8 mouse cellular contexts compared by ENCODE assay signal in the genomic region with DNA sequence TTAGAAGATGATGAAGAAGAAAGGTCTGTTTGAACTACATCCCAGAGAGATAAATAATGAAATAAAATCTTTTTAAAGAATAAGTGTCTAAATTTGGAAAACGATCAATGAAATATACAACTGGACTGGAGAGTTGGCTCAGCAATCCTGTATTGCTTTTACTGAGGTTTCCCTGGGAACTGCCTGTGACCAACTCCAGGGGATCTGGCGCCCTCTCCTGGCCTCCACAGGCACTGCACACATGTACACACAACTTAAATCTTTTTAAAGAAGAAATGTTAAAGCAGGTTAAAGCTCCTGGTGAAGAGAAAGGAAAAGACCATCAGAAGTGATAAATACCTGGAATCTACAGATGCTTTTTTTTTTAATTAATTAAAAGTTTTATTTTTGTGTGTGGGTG. TPM values are rescaled to one million over a fixed set of nuclear protein-coding genes. Genes with fewer than 3 reads are reported as not detected.
DNase-seq lines count a peak whose midpoint lies in the region; ATAC-seq and TF ChIP-seq lines count a peak whose summit lies in the region.

No protein-coding gene starts in this region.

- TF ChIP-seq POLR2A in bone marrow, adult 2 months (IDR thresholded peaks at IDR 0.05; ENCODE audit: borderline replicate concordance, control insufficient read depth, low read depth, low read length), result no peak

- ATAC-seq in midbrain, embryonic 11.5 days (ENCODE audit: low FRiP score), result no peak
- no peak for ATAC-seq in midbrain, embryonic 15.5 days (replicated peaks)
- peak; percentile 82 for ATAC-seq in erythroblast, adult 5-6 weeks (replicated peaks; ENCODE audit: low FRiP score, poor library complexity, severe bottlenecking)
- ATAC-seq in liver, postnatal 0 days, result peak; percentile 66

- TF ChIP-seq EP300 in liver, postnatal 0 days (IDR thresholded peaks at IDR 0.05; ENCODE audit: low read depth), result no peak

- H3K27ac ChIP-seq in midbrain, embryonic 11.5 days (ENCODE audit: low read depth, low read length), result no peak overlapping the region
- H3K27ac ChIP-seq in midbrain, embryonic 15.5 days, result no peak overlapping the region
- H3K27ac ChIP-seq in bone marrow, adult 2 months (ENCODE audit: control insufficient read depth, insufficient read depth, low read depth, low read length, poor library complexity), result no peak overlapping the region
- H3K27ac ChIP-seq in liver, postnatal 0 days (ENCODE audit: low read depth), result no peak overlapping the region

- peak; percentile 99 for DNase-seq in midbrain, embryonic 11.5 days (ENCODE audit: low spot score, missing footprints)
- peak; percentile 88 for DNase-seq in kidney, adult 9 months
- DNase-seq in liver, postnatal 0 days, result peak; percentile 88
- DNase-seq in retina, postnatal 7 days (ENCODE audit: low read depth, low spot score), result peak; percentile 56
- peak; percentile 93 for DNase-seq in thymus, postnatal 4 days

- no peak overlapping the region for H3K4me3 ChIP-seq in midbrain, embryonic 11.5 days (ENCODE audit: low read depth, low read length)
- H3K4me3 ChIP-seq in midbrain, embryonic 15.5 days, result no peak overlapping the region
- no peak overlapping the region for H3K4me3 ChIP-seq in bone marrow, adult 2 months (replicated peaks; ENCODE audit: control insufficient read depth, low read depth, low read length)
- no peak overlapping the region for H3K4me3 ChIP-seq in liver, postnatal 0 days (ENCODE audit: low read depth, low read length)

- H3K4me2 ChIP-seq in midbrain, embryonic 11.5 days, result no peak overlapping the region
- no peak overlapping the region for H3K4me2 ChIP-seq in midbrain, embryonic 15.5 days
- no peak overlapping the region for H3K4me2 ChIP-seq in liver, postnatal 0 days (ENCODE audit: low read depth, low read length)

- no peaks in the 10 kb centered on the region for H3K9me3 ChIP-seq in midbrain, embryonic 11.5 days (ENCODE audit: control insufficient read depth, low read length)
- no peaks in the 10 kb centered on the region for H3K9me3 ChIP-seq in midbrain, embryonic 15.5 days
- no peaks in the 10 kb centered on the region for H3K9me3 ChIP-seq in liver, postnatal 0 days (ENCODE audit: low read length)

- WGBS in midbrain, embryonic 11.5 days, result 38% methylated on average over 2 of the region's 2 CpGs
- WGBS in midbrain, embryonic 15.5 days, result 29% methylated on average over 2 of the region's 2 CpGs
- 14% methylated on average over 2 of the region's 2 CpGs for WGBS in bone marrow, adult 2 months
- WGBS in liver, postnatal 0 days (ENCODE audit: insufficient replicate concordance), result 26% methylated on average over 2 of the region's 2 CpGs

- H3K36me3 ChIP-seq in midbrain, embryonic 11.5 days (ENCODE audit: control insufficient read depth, insufficient read depth, low read length), result peaks cover 40% of the 10 kb centered on the region
- H3K36me3 ChIP-seq in midbrain, embryonic 15.5 days (replicated peaks), result peaks cover 22% of the 10 kb centered on the region; the same call in 1 of the 2 replicates
- H3K36me3 ChIP-seq in liver, postnatal 0 days (replicated peaks; ENCODE audit: insufficient read depth, low read length), result peaks cover 53% of the 10 kb centered on the region

- H3K4me1 ChIP-seq in midbrain, embryonic 11.5 days (ENCODE audit: control insufficient read depth, insufficient read depth, low read length), result 0 out of 2 replicates have a peak, but pooled peaks cover 2% of the 10 kb centered on the region
- peaks cover 16% of the 10 kb centered on the region for H3K4me1 ChIP-seq in midbrain, embryonic 15.5 days
- no peaks in the 10 kb centered on the region for H3K4me1 ChIP-seq in bone marrow, adult 2 months (ENCODE audit: control insufficient read depth, insufficient read depth, low read length)
- H3K4me1 ChIP-seq in liver, postnatal 0 days (ENCODE audit: insufficient read depth), result no peaks in the 10 kb centered on the region

- H3K27me3 ChIP-seq in midbrain, embryonic 11.5 days (ENCODE audit: control insufficient read depth, insufficient read depth, low read length), result no peaks in the 10 kb centered on the region
- no peaks in the 10 kb centered on the region for H3K27me3 ChIP-seq in midbrain, embryonic 15.5 days (replicated peaks)
- no peaks in the 10 kb centered on the region for H3K27me3 ChIP-seq in liver, postnatal 0 days (ENCODE audit: insufficient read depth, low read length)

- H3K9ac ChIP-seq in midbrain, embryonic 11.5 days (ENCODE audit: low read length), result no peak overlapping the region
- H3K9ac ChIP-seq in midbrain, embryonic 15.5 days, result no peak overlapping the region
- no peak overlapping the region for H3K9ac ChIP-seq in liver, postnatal 0 days (replicated peaks)

- peak; percentile 96 for TF ChIP-seq CTCF in bone marrow, adult 2 months (IDR thresholded peaks at IDR 0.05; ENCODE audit: control insufficient read depth, insufficient read depth, low read length)
- TF ChIP-seq CTCF in liver, postnatal 0 days (IDR thresholded peaks at IDR 0.05; ENCODE audit: low read depth), result peak; percentile 98

RNA-seq across cellular contexts. Expression of a gene that starts 10.2 kb away (rescaled TPM):
- 812 and 869 TPM in 2 replicates for polyA plus RNA-seq in midbrain, embryonic 11.5 days (2014; fragmentation: Nextera tagmentation; extraction: Ambion mirVana)
- 436 and 451 TPM in 2 replicates for polyA plus RNA-seq in midbrain, embryonic 15.5 days (2015; fragmentation: Nextera tagmentation; extraction: Ambion mirVana)
- 37.8 and 78.6 TPM in 2 replicates for polyA plus RNA-seq in bone marrow, adult 2 months (2011; ENCODE audit: insufficient read depth, insufficient read length, low replicate concordance, missing spikeins)
- 37.6 and 48.2 TPM in 2 replicates for total RNA-seq in erythroblast, adult 5-6 weeks (2015; ENCODE audit: low replicate concordance)
- total RNA-seq in erythroblast, adult 5-6 weeks (2017; ENCODE audit: low replicate concordance), result 51.9 and 56.2 TPM in 2 replicates
- 56.7 and 70.3 TPM in 2 replicates for polyA plus RNA-seq in liver, postnatal 0 days (2015; fragmentation: Nextera tagmentation; extraction: Ambion mirVana)

Comparison
In these comparisons a context has a peak if more than half of its experiments do, and no peak if none do; other contexts are left out.
1. ATAC-seq: peak in erythroblast, adult 5-6 weeks (single experiment) and liver, postnatal 0 days (single experiment); none in midbrain, embryonic 11.5 days (single experiment) and midbrain, embryonic 15.5 days (single experiment).
2. Peak in every context shown above with its lines, with median percentiles within 50 percentile points of each other: DNase-seq.